ENCODE assay signal across 16 mouse cellular contexts in genomic region chr6:30005851-30006250, GRCm38 (mm10).
"Had no signal": no experiment of that assay in that cellular context is flagged by ENCODE, and none has a peak within 500 bp of the region (broad histone marks: within the 10 kb centered on the region; RNA-seq: fewer than 3 reads in every experiment).

No protein-coding gene starts in this region.

- H3K9ac ChIP-seq: neural tube, embryonic 13.5 days; neural tube, embryonic 15.5 days; stomach, embryonic 15.5 days had no signal

- H3K4me1 ChIP-seq: neural tube, embryonic 13.5 days; neural tube, embryonic 15.5 days; stomach, embryonic 15.5 days had no signal

- H3K36me3 ChIP-seq: neural tube, embryonic 13.5 days; neural tube, embryonic 15.5 days; stomach, embryonic 15.5 days had no signal

- H3K9me3 ChIP-seq: neural tube, embryonic 13.5 days; neural tube, embryonic 15.5 days; stomach, embryonic 15.5 days had no signal

- H3K27ac ChIP-seq: neural tube, embryonic 13.5 days; neural tube, embryonic 15.5 days; stomach, embryonic 15.5 days; stomach, postnatal 0 days had no signal

- H3K27me3 ChIP-seq: neural tube, embryonic 13.5 days; neural tube, embryonic 15.5 days; stomach, embryonic 15.5 days had no signal

- H3K4me2 ChIP-seq: neural tube, embryonic 13.5 days; neural tube, embryonic 15.5 days; stomach, embryonic 15.5 days had no signal

- H3K4me3 ChIP-seq: neural tube, embryonic 13.5 days; neural tube, embryonic 15.5 days; stomach, embryonic 15.5 days had no signal

- DNase-seq: retina, postnatal 1 day; right cerebral cortex, adult 18-20 months; right cerebral cortex, postnatal 14 days; right cerebral cortex, postnatal 25 days; right cerebral cortex, postnatal 4 days; spleen, adult 18-20 months; thymus, adult 18-20 months; thymus, adult 2 months; thymus, postnatal 14 days; thymus, postnatal 25 days; thymus, postnatal 36 days; thymus, postnatal 4 days had no signal
